Mouse (Mus musculus) embryonic stem cell, embryonic (primary cell): ENCODE measurements around the gene Tbkbp1.

Experiments
- CTCF ChIA-PET, 4 experiments: fragments of 300-600 bp in 2 of 4; fragments of 350-600 bp in 2 of 4; sonication (Branson Sonifier 250); formaldehyde crosslinking; loops; one replicate each; lab custom pipeline; 2022; ENCODE audit warnings: inconsistent platforms in 2 of 4; lab: Charles Lee
- POLR2A ChIA-PET, 4 experiments: fragments of 300-600 bp in 2 of 4; fragments of 350-600 bp in 2 of 4; sonication (Branson Sonifier 250); formaldehyde crosslinking; loops; one replicate each; lab custom pipeline; 2022; ENCODE audit warnings: antibody characterized with exemption in 4 of 4, inconsistent platforms in 1 of 4; lab: Charles Lee

The Tbkbp1 gene

GRCm38 (mm10) chr11:97184875-97185274 lies 33.6 kb upstream of the Tbkbp1 start:
- ChIA-PET CTCF (no interaction called here), POLR2A (interaction anchor here in 1 of 4 experiments (0.6 to 11.0 kb wide), 4 partner anchors 12 to 232 kb away, joined by 3 to 245 read pairs (median 82); no protein-coding TSS in a partner anchor)

- ChIA-PET POLR2A (interaction anchor here in 3 of 4 experiments (0.6 to 11.0 kb wide), 18 partner anchors 8 to 205 kb away, joined by 3 to 245 read pairs (median 4); partner anchors contain the start of gene Tbkbp1 (in 2 of the 3)), CTCF (interaction anchor here in 3 of 4 experiments (0.6 to 1.4 kb wide), 8 partner anchors 9 to 1021 kb away, joined by 3 to 5 read pairs (median 3); no protein-coding TSS in a partner anchor)
These were observed 31.2 kb upstream of the Tbkbp1 start for GRCm38 (mm10) chr11:97182446-97182845.

- ChIA-PET CTCF (interaction anchor here in 2 of 4 experiments (0.5 to 0.6 kb wide), 2 partner anchors 79 to 245 kb away, joined by 4 to 6 read pairs; no protein-coding TSS in a partner anchor), POLR2A (interaction anchor here (0.7 to 11.0 kb wide), 17 partner anchors 8 to 384 kb away, joined by 3 to 245 read pairs (median 4); partner anchors contain the start of gene Tbkbp1 (in 1 of the 4))
These were observed 29.8 kb upstream of the Tbkbp1 start for GRCm38 (mm10) chr11:97181061-97181460.

- ChIA-PET POLR2A (interaction anchor here in 2 of 4 experiments (0.6 to 12.2 kb wide), 8 partner anchors 6 to 772 kb away, joined by 3 to 245 read pairs (median 11); partner anchors contain the start of gene Kpnb1 (in 2 of the 2)), CTCF (interaction anchor here in 1 of 4 experiments (0.6 kb wide), 1 partner anchor 1274 kb away, joined by 3 read pairs; no protein-coding TSS in a partner anchor)
These were observed 26.9 kb upstream of the Tbkbp1 start for GRCm38 (mm10) chr11:97178198-97178597.

- CTCF ChIA-PET = interaction anchor here in 3 of 4 experiments (0.7 to 2.2 kb wide), 14 partner anchors 9 to 260 kb away, joined by 3 to 13 read pairs (median 4); partner anchors contain the start of genes Cdk5rap3 (in 1 of the 3) and Kpnb1 (in 1 of the 3)
These were observed 25.6 kb upstream of the Tbkbp1 start for GRCm38 (mm10) chr11:97176851-97177250.

GRCm38 (mm10) chr11:97175499-97175898 lies 24.2 kb upstream of the Tbkbp1 start:
- ChIA-PET POLR2A (interaction anchor here in 3 of 4 experiments (0.5 to 12.2 kb wide), 10 partner anchors 9 to 482 kb away, joined by 3 to 245 read pairs (median 5); partner anchors contain the start of gene Kpnb1 (in 2 of the 3)), CTCF (interaction anchor here in 2 of 4 experiments (0.6 to 1.6 kb wide), 3 partner anchors 17 to 137 kb away, joined by 3 read pairs; no protein-coding TSS in a partner anchor)

More at GRCm38 (mm10) chr11:97176851-97177250, 25.6 kb upstream of the Tbkbp1 start:
- POLR2A ChIA-PET = interaction anchor here (0.6 to 12.2 kb wide), 20 partner anchors 7 to 481 kb away, joined by 3 to 245 read pairs (median 4); partner anchors contain the start of gene Kpnb1 (in 3 of the 4)

GRCm38 (mm10) chr11:97160341-97160740 lies 9.0 kb upstream of the Tbkbp1 start:
- POLR2A ChIA-PET = interaction anchor here in 3 of 4 experiments (0.6 to 11.0 kb wide), 11 partner anchors 8 to 263 kb away, joined by 3 to 183 read pairs (median 4); partner anchors contain the start of gene Kpnb1 (in 1 of the 3)
- CTCF ChIA-PET = interaction anchor here in 1 of 4 experiments (0.7 kb wide), 1 partner anchor 173 kb away, joined by 5 read pairs; no protein-coding TSS in a partner anchor

GRCm38 (mm10) chr11:97156999-97157398 lies 5.7 kb upstream of the Tbkbp1 start:
- ChIA-PET POLR2A (interaction anchor here in 2 of 4 experiments (0.6 to 11.0 kb wide), 11 partner anchors 8 to 72 kb away, joined by 3 to 183 read pairs (median 5); partner anchors contain the start of gene Kpnb1 (in 2 of the 2)), CTCF (interaction anchor here in 1 of 4 experiments (2.1 kb wide), 1 partner anchor 10 kb away, joined by 9 read pairs; no protein-coding TSS in a partner anchor)

GRCm38 (mm10) chr11:97152662-97153287 lies 1.5 kb upstream of the Tbkbp1 start:
- CTCF ChIA-PET = interaction anchor here in 3 of 4 experiments (0.5 to 1.8 kb wide), 13 partner anchors 11 to 236 kb away, joined by 3 to 7 read pairs (median 4); partner anchors contain the start of genes Tbx21 (in 2 of the 3) and Pnpo (in 1 of the 3)
- POLR2A ChIA-PET = interaction anchor here (0.5 to 6.9 kb wide), 51 partner anchors 8 to 288 kb away, joined by 3 to 35 read pairs (median 4); partner anchors contain the start of genes Kpnb1 (in 1 of the 4), Mrpl10 (in 1 of the 4) and Tbx21 (in 1 of the 4)

GRCm38 (mm10) chr11:97152023-97152426 lies 730 bp upstream of the Tbkbp1 start:
- ChIA-PET POLR2A (interaction anchor here (0.5 to 6.9 kb wide), 42 partner anchors 9 to 189 kb away, joined by 3 to 35 read pairs (median 4); partner anchors contain the start of genes Mrpl10 (in 2 of the 4), Kpnb1 (in 1 of the 4) and Lrrc46 (in 1 of the 4)), CTCF (interaction anchor here (0.5 to 1.8 kb wide), 16 partner anchors 9 to 328 kb away, joined by 3 to 10 read pairs (median 4); partner anchors contain the start of genes Arhgap23 (in 1 of the 4), Kpnb1 (in 1 of the 4), Pnpo (in 1 of the 4) and Tbx21 (in 1 of the 4))

GRCm38 (mm10) chr11:97150411-97151330 lies 624 bp downstream of the Tbkbp1 start:
- CTCF ChIA-PET = interaction anchor here (0.6 to 1.5 kb wide), 4 partner anchors 37 to 1505 kb away, joined by 3 to 5 read pairs (median 4); partner anchors contain the start of gene Kpnb1 (in 1 of the 4)
- POLR2A ChIA-PET = interaction anchor here in 3 of 4 experiments (0.6 to 6.9 kb wide), 20 partner anchors 9 to 257 kb away, joined by 3 to 35 read pairs (median 4); partner anchors contain the start of gene Kpnb1 (in 2 of the 3)

GRCm38 (mm10) chr11:97149995-97150410 lies 1.3 kb downstream of the Tbkbp1 start:
- POLR2A ChIA-PET = interaction anchor here in 3 of 4 experiments (0.6 to 6.9 kb wide), 10 partner anchors 8 to 127 kb away, joined by 3 to 35 read pairs (median 4); partner anchors contain the start of gene Kpnb1 (in 1 of the 3)
- CTCF ChIA-PET = interaction anchor here in 1 of 4 experiments (0.7 kb wide), 1 partner anchor 1505 kb away, joined by 4 read pairs; no protein-coding TSS in a partner anchor

GRCm38 (mm10) chr11:97149026-97149425 lies 2.3 kb downstream of the Tbkbp1 start:
- CTCF ChIA-PET = interaction anchor here in 2 of 4 experiments (0.6 to 1.5 kb wide), 6 partner anchors 8 to 46 kb away, joined by 3 to 5 read pairs (median 4); partner anchors contain the start of gene Tbx21 (in 1 of the 2)

GRCm38 (mm10) chr11:97148591-97148990 lies 2.7 kb downstream of the Tbkbp1 start:
- CTCF ChIA-PET = interaction anchor here in 3 of 4 experiments (0.6 to 1.7 kb wide), 9 partner anchors 15 to 817 kb away, joined by 3 to 5 read pairs (median 4); partner anchors contain the start of gene Tbx21 (in 1 of the 3)

More at GRCm38 (mm10) chr11:97149026-97149425, 2.3 kb downstream of the Tbkbp1 start:
- POLR2A ChIA-PET = interaction anchor here in 3 of 4 experiments (1.0 to 8.6 kb wide), 13 partner anchors 9 to 447 kb away, joined by 3 to 65 read pairs (median 4); no protein-coding TSS in a partner anchor

GRCm38 (mm10) chr11:97147333-97147732 lies 4.0 kb downstream of the Tbkbp1 start:
- ChIA-PET CTCF (interaction anchor here (0.5 to 3.0 kb wide), 72 partner anchors 9 to 886 kb away, joined by 3 to 14 read pairs (median 4); partner anchors contain the start of genes Cdk5rap3 (in 2 of the 4), Tbx21 (in 2 of the 4), Kpnb1 (in 1 of the 4) and Mrpl45 (in 1 of the 4)), POLR2A (interaction anchor here in 3 of 4 experiments (0.5 to 8.6 kb wide), 24 partner anchors 9 to 364 kb away, joined by 3 to 65 read pairs (median 4); partner anchors contain the start of genes Tbx21 (in 3 of the 3) and Cdk5rap3 (in 1 of the 3))

More at GRCm38 (mm10) chr11:97148591-97148990, 2.7 kb downstream of the Tbkbp1 start:
- POLR2A ChIA-PET = interaction anchor here in 3 of 4 experiments (1.0 to 8.6 kb wide), 16 partner anchors 8 to 447 kb away, joined by 3 to 65 read pairs (median 4); partner anchors contain the start of gene Cdk5rap3 (in 1 of the 3)
